Mouse (Mus musculus) MN1 (cell line): ENCODE results near the gene Gm7075.
"Not testable (repeated sequence)": the region's sequence is repeated elsewhere in the genome, so short reads cannot be mapped to it uniquely, and the experiment has no call there.

Experiments used
- DNase-seq: peaks from one replicate; pipeline ENCODE4 v3.0.0-alpha.2; 2016; ENCODE audit warnings: low spot score

Gene Gm7075

GRCm38 (mm10) chr10:63421739-63422735 lies at the start of gene Gm7075:
Gm7075 (minus strand) TSS chr10:63421789.
- no peak for DNase-seq

GRCm38 (mm10) chr10:63460935-63461334 lies 39.3 kb upstream of the Gm7075 start:
- DNase-seq, result no peak

- DNase-seq, result no peak
Observed at GRCm38 (mm10) chr10:63457292-63458128, 35.9 kb upstream of the Gm7075 start.

GRCm38 (mm10) chr10:63455110-63455878 lies 33.7 kb upstream of the Gm7075 start:
- no peak for DNase-seq

- DNase-seq, result no peak
Observed at GRCm38 (mm10) chr10:63453926-63454325, 32.3 kb upstream of the Gm7075 start.

GRCm38 (mm10) chr10:63444602-63445387 lies 23.2 kb upstream of the Gm7075 start:
- DNase-seq, result not testable (repeated sequence)

GRCm38 (mm10) chr10:63439694-63440228 lies 18.2 kb upstream of the Gm7075 start:
- DNase-seq, result no peak

- DNase-seq, result no peak
Observed at GRCm38 (mm10) chr10:63438736-63439262, 17.2 kb upstream of the Gm7075 start.

GRCm38 (mm10) chr10:63432887-63433286 lies 11.3 kb upstream of the Gm7075 start:
- no peak for DNase-seq

GRCm38 (mm10) chr10:63432099-63432498 lies 10.5 kb upstream of the Gm7075 start:
- no peak for DNase-seq

GRCm38 (mm10) chr10:63431221-63431736 lies 9.7 kb upstream of the Gm7075 start:
- no peak for DNase-seq

GRCm38 (mm10) chr10:63429785-63430305 lies 8.3 kb upstream of the Gm7075 start, which contains the start of gene Ctnna3:
Ctnna3 (plus strand) TSS chr10:63430098.
- DNase-seq, result peak; percentile 95

- peak; percentile 96 for DNase-seq
Observed at GRCm38 (mm10) chr10:63429380-63429779, 7.8 kb upstream of the Gm7075 start.

- no peak for DNase-seq
Observed at GRCm38 (mm10) chr10:63429023-63429340, 7.4 kb upstream of the Gm7075 start.

GRCm38 (mm10) chr10:63428243-63429022 lies 6.8 kb upstream of the Gm7075 start:
- DNase-seq, result peak; percentile 40

- no peak for DNase-seq
Observed at GRCm38 (mm10) chr10:63427146-63427545, 5.6 kb upstream of the Gm7075 start.

GRCm38 (mm10) chr10:63424475-63424814 lies 2.9 kb upstream of the Gm7075 start:
- DNase-seq, result peak; percentile 37

- DNase-seq, result no peak
Observed at GRCm38 (mm10) chr10:63423591-63424474, 2.2 kb upstream of the Gm7075 start.

GRCm38 (mm10) chr10:63422736-63422992 lies 1.1 kb upstream of the Gm7075 start:
- no peak for DNase-seq
